Mouse (Mus musculus): ENCODE results near the gene Hist1h4d.
A peak's percentile ranks its signal among the peaks of the same experiment; 100 is the strongest.
"Not testable (repeated sequence)": the region's sequence is repeated elsewhere in the genome, so short reads cannot be mapped to it uniquely, and the experiment has no call there.

Hist1h4d gene

DNA sequence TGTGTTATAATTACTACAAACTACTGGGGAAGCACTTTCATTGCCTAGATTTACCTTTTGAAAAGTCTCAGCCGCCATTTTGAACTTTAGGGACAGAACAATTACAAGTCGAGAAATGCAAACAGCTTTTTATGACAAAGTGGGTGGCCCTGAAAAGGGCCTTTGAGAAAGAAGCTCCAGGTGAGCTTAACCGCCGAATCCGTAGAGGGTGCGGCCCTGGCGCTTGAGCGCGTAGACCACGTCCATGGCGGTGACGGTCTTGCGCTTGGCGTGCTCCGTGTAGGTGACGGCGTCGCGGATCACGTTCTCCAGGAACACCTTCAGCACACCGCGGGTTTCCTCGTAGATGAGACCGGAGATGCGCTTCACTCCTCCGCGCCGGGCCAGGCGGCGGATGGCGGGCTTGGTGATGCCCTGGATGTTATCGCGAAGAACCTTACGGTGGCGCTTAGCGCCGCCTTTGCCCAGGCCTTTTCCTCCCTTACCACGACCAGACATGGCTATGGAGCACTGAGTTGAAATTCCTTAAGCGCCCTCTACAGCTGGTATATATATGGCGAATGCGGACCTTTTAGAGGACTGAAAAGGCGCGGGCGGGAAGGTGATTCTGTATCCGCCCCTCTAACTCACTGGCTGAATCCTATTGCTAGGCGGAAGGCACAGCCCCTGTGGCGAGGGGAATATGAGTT is 30.1 kb upstream of the Hist1h4d start, which contains the start of gene Hist1h4f:
Gene Hist1h4f (minus strand): TSS at position 503 of the 689 bp plus-strand sequence.
- DNase-seq (ENCODE audit: low spot score in 2 of 2) = peak; percentile 81 to 85

GRCm38 (mm10) chr13:23551931-23552914 is 29.2 kb upstream of the Hist1h4d start:
- DNase-seq (ENCODE audit: low spot score in 2 of 2) = no peak

DNA sequence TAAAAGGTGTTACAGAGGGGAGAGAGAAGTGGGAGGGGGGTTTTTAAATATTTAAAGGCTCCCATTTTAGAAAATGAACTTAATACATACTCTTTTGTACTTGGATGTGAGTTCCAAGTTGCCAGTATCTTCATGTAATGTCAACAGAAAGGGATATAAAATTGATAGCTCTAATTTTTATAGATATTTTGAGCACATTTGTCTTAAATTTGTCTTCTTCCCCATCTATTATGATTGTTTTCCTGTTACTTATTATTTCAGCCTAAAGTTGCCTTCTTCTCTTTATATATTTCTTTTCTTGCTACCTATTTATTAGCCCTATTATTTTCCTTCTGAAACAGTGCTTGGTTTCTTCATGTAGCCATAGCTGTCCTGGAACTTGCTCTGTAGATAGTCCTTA is 28.4 kb upstream of the Hist1h4d start, which contains the start of gene Hist1h1d:
Gene Hist1h1d (plus strand): TSS at position 301 of the 400 bp plus-strand sequence.
- DNase-seq (ENCODE audit: low spot score in 2 of 2) = no peak

DNA sequence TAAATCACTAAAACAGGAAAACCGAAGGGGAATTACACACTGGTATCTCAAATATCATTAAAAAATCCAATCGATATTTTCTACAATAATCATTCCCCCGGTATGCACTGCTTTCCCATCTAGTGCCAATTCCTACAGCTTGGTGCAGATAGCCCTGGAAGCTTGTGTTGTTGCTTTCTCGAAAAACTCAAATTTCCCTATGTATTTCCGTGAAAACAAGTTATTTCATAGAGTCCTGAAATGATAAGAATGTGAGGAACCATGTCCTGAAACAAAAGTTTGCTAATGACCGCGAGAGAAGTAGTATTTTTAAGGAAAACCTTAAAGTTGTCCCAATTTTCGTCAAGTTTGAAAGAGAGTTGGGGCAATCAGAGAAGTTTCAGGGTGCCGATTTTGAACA is 27.0 kb upstream of the Hist1h4d start:
- no peak for DNase-seq (ENCODE audit: low spot score in 2 of 2)

- peak; percentile 77 for DNase-seq (ENCODE audit: low spot score in 2 of 2)
Measured at GRCm38 (mm10) chr13:23554925-23555838, 26.2 kb upstream of the Hist1h4d start.

DNA sequence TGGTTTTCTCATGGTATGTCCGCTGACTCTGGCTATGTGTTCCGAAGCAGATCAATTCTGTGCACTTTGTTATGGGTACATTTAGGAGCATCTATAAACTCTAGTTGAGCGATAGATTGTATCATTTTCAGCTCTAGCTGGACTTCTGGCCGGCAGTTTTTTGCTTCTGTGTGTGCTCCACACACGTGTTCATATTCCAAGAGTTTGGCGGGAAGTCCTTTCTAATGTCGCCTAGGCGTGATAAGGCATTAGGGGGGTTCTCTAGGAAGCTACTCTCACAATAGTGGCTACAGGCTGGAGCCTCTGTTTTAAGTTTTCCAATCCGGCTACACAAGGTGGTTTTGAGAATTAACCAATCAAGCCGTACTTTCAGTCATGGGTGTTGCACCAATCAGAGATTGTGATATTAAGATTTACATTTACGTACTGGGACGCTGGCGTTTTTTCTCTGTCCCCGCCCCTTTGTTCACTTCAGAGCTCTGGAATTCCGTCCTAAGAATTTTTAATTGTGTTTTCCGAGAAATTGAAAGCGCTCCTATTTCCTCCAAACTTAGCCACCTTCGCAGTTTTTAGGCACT is 25.5 kb upstream of the Hist1h4d start:
- DNase-seq (ENCODE audit: low spot score in 2 of 2) = peak; percentile 84 to 88

GRCm38 (mm10) chr13:23556906-23557305 is 24.5 kb upstream of the Hist1h4d start:
- no peak for DNase-seq (ENCODE audit: low spot score in 2 of 2)

GRCm38 (mm10) chr13:23560699-23561098 is 20.7 kb upstream of the Hist1h4d start:
- not testable (repeated sequence) for DNase-seq (ENCODE audit: low spot score in 2 of 2)

DNA sequence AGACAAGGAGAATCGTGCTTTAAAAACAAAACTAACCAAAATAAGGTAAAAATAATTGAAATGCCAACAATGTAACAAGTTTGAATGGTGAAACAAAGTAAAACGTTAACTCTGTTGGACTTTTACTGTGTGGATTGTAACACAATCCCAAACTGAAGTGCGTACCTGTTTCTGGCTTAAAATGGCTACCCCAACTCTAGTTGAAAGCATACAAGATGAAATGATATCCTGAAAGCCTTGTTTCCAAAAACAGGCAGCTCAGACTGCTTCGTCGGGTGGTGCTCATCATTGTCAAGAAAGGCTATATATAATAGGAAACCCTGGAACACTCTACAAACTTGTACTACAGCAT is 19.9 kb upstream of the Hist1h4d start:
- DNase-seq (ENCODE audit: low spot score in 2 of 2) = not testable (repeated sequence)

GRCm38 (mm10) chr13:23561883-23562659 is 19.3 kb upstream of the Hist1h4d start, which contains the start of gene Hist1h3e:
Hist1h3e (minus strand) TSS chr13:23562369.
- peak; percentile 94 to 96 for DNase-seq (ENCODE audit: low spot score in 2 of 2)

DNA sequence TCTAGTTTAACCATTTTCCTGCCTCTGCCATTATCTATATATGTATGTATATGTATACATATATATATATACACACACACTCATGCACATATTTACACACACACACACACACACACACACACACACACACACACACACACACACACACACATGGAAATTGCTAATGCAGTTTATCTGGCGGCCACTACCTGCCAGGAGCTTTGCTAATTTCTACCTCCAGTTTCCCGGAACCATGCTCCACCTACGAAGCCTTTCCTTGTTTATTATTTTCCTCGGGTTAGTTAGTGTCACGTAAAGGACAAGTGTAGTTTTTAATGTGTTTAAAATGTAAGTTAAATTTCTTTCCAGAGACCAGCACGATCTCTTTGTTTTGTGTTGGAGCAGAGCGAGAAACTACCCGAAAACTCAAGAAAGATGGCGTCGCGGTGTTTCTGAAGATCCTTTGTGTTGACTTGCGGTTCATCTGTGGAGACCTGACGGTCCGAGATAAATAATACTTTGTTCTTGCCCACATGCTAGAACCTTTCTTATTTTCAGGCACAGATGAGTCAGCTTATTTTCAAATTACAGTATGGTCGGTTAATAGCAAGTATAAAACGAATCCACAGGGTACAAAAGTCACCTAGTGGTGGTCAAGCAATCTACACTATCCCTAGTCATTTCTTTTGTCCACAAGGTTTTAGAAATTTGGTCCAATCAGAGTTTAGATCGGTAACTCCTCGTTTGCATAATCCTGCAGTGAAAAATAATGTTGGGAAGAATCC is 18.5 kb upstream of the Hist1h4d start:
- DNase-seq (ENCODE audit: low spot score in 2 of 2) = peak; percentile 55 to 70

- DNase-seq (ENCODE audit: low spot score in 2 of 2) = no peak
Measured at GRCm38 (mm10) chr13:23564482-23564881, 16.9 kb upstream of the Hist1h4d start.

- DNase-seq (ENCODE audit: low spot score in 2 of 2) = not testable (repeated sequence)
Measured at GRCm38 (mm10) chr13:23570261-23571021, 11.0 kb upstream of the Hist1h4d start.

GRCm38 (mm10) chr13:23571022-23571503 is 10.3 kb upstream of the Hist1h4d start, which contains the start of the genes Hist1h2ae and Hist1h2bg:
Hist1h2ae (minus strand) TSS chr13:23571220.
Hist1h2bg (plus strand) TSS chr13:23571396.
- DNase-seq (ENCODE audit: low spot score in 2 of 2) = peak; percentile 85 to 94

DNA sequence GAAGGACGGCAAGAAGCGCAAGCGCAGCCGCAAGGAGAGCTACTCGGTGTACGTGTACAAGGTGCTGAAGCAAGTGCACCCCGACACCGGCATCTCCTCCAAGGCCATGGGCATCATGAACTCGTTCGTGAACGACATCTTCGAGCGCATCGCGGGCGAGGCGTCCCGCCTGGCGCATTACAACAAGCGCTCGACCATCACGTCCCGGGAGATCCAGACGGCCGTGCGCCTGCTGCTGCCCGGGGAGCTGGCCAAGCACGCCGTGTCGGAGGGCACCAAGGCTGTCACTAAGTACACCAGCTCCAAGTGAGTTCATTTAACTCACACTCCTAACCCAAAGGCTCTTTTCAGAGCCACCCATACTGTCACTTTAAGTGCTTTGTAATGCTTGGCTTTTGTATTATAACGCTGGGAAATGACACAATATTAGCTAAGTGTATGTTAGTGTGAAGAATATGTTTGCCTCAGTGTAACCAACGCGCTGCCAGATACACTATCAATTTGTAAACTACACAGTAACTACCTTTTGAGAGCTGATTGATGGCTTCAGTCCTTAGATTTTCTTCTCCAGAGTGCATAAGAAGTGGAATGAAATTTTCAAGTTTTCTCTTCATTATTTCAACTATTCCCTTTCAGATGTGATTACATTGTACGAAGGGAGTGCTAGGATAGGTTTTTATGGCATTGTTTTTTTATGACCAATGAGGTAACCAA is 9.7 kb upstream of the Hist1h4d start:
- not testable (repeated sequence) for DNase-seq (ENCODE audit: low spot score in 2 of 2)

- DNase-seq (ENCODE audit: low spot score in 2 of 2) = no peak
Measured at GRCm38 (mm10) chr13:23572218-23573033, 9.0 kb upstream of the Hist1h4d start.
